Mouse (Mus musculus) lung, adult 2 months (tissue): Measurements from ENCODE around the gene Acvr1.

ENCODE experiments used
- CTCF ChIP-seq: fragments of 200-500 bp; IDR thresholded peaks from 2 replicates; pipeline ENCODE4 v1.5.1; 2011; ENCODE audit warnings: mild to moderate bottlenecking, low read length, control low read depth; ENCODE audit not compliant: insufficient read depth
- POLR2A ChIP-seq: fragments of 200-500 bp; IDR thresholded peaks from 2 replicates; pipeline ENCODE4 v1.6.1; 2011; ENCODE audit warnings: low read depth, mild to moderate bottlenecking, control low read depth, low read length, borderline replicate concordance; ENCODE audit errors: extremely low read depth

GRCm38 (mm10) chr2:58443163-58443562 is 123.8 kb downstream of the Acvr1 start:
- TF ChIP-seq POLR2A, result no peak
- no peak for TF ChIP-seq CTCF
